Mouse (Mus musculus) hindbrain, embryonic 13.5 days (tissue): ENCODE results near the gene Creld2. TPM values are rescaled to one million over a fixed set of nuclear protein-coding genes. Genes with fewer than 3 reads are reported as not detected.
"Not testable (repeated sequence)": the region's sequence is repeated elsewhere in the genome, so short reads cannot be mapped to it uniquely, and the experiment has no call there.

ENCODE experiments used
- ATAC-seq: fragments of 200-750 bp; cut with Nextera tagmentation; 2 replicates; pipeline ENCODE4 v1.8.0; 2017; ENCODE audit warnings: moderate TSS enrichment; ENCODE audit not compliant: low FRiP score
- H3K27ac ChIP-seq: fragments of 300-500 bp; sonication (generic); 2 replicates; pipeline ENCODE4 v1.5.1; 2015; ENCODE audit warnings: inconsistent platforms, mild to moderate bottlenecking, moderate library complexity
- H3K27me3 ChIP-seq: fragments of 300-500 bp; sonication (generic); 2 replicates; pipeline ENCODE4 v1.6.1; 2015; ENCODE audit warnings: mild to moderate bottlenecking, inconsistent platforms
- H3K36me3 ChIP-seq: fragments of 300-500 bp; sonication (generic); 2 replicates; pipeline ENCODE4 v1.6.1; 2015; ENCODE audit warnings: mild to moderate bottlenecking, inconsistent platforms
- H3K4me1 ChIP-seq: fragments of 300-500 bp; sonication (generic); replicated peaks from 2 replicates; pipeline ENCODE4 v1.6.1; 2015; ENCODE audit warnings: inconsistent platforms
- H3K4me2 ChIP-seq: fragments of 300-500 bp; sonication (generic); 2 replicates; pipeline ENCODE4 v1.6.1; 2015; ENCODE audit warnings: inconsistent platforms, mild to moderate bottlenecking, moderate library complexity
- H3K4me3 ChIP-seq: fragments of 300-500 bp; sonication (generic); 2 replicates; pipeline ENCODE4 v1.5.1; 2015; ENCODE audit warnings: mild to moderate bottlenecking, inconsistent platforms
- H3K9ac ChIP-seq: fragments of 300-500 bp; sonication (generic); 2 replicates; pipeline ENCODE4 v1.6.1; 2015; ENCODE audit warnings: mild to moderate bottlenecking, inconsistent platforms
- H3K9me3 ChIP-seq: fragments of 300-500 bp; sonication (generic); 2 replicates; pipeline ENCODE4 v1.6.1; 2016; ENCODE audit warnings: inconsistent platforms
- WGBS: fragments of 180-500 bp; shearing (Covaris S2); methylation state at CpG from one replicate; pipeline ENCODE4 v1.1.7; 2015; 5-methylcytosine and 5-hydroxymethylcytosine counted together
- polyA plus RNA-seq: library from polyadenylated mRNA; unstranded; fragments of >200 nt; fragmentation: Nextera tagmentation; extraction: Ambion mirVana; gene quantifications from 2 replicates; pipeline ENCODE4 v1.2.1, GENCODE M21; 2015

Creld2 gene
- 57.1 and 60.0 TPM in 2 replicates for polyA plus RNA-seq

GRCm38 (mm10) chr15:88819026-88819905 lies at the start of gene Creld2, which contains the start of gene Alg12:
Gene Creld2, plus strand, starts transcription at chr15:88819646.
Gene Alg12, minus strand, starts transcription at chr15:88819318.
- under 1% methylated on average over 87 of the region's 88 CpGs for whole genome bisulfite sequencing
- Histone ChIP-seq H3K4me2 (peak within 1 kb of the TSS; percentile 83), H3K9me3 (no peaks in the 10 kb centered on the region), H3K27me3 (no peaks in the 10 kb centered on the region), H3K27ac (peak within 1 kb of the TSS; percentile 89), H3K4me1 (peaks cover 27% of the 10 kb centered on the region), H3K4me3 (peak within 1 kb of the TSS; percentile 86), H3K9ac (peak within 1 kb of the TSS; percentile 88), H3K36me3 (peaks cover 45% of the 10 kb centered on the region)
- peak; percentile 98 for ATAC-seq

- ATAC-seq, H3K4me1 ChIP-seq, H3K27ac ChIP-seq, H3K9me3 ChIP-seq, H3K4me3 ChIP-seq, H3K4me2 ChIP-seq, H3K27me3 ChIP-seq, H3K9ac ChIP-seq: not testable (repeated sequence)
- WGBS = 85% methylated on average over 5 of the region's 5 CpGs
- peaks cover 54% of the 10 kb centered on the region for H3K36me3 ChIP-seq
These were observed 44.8 kb upstream of the Creld2 start for GRCm38 (mm10) chr15:88774630-88775029.

GRCm38 (mm10) chr15:88792140-88792850 lies 27.2 kb upstream of the Creld2 start:
- WGBS = 82% methylated on average over 4 of the region's 4 CpGs
- Histone ChIP-seq H3K36me3 (peaks cover 7% of the 10 kb centered on the region), H3K4me3 (no peak overlapping the region), H3K27me3 (no peaks in the 10 kb centered on the region), H3K9me3 (no peaks in the 10 kb centered on the region), H3K4me1 (no peaks in the 10 kb centered on the region), H3K4me2 (no peak overlapping the region), H3K27ac (no peak overlapping the region), H3K9ac (no peak overlapping the region)
- ATAC-seq = no peak

- H3K9ac ChIP-seq, H3K27ac ChIP-seq, ATAC-seq, H3K9me3 ChIP-seq, H3K4me2 ChIP-seq, H3K36me3 ChIP-seq, H3K4me1 ChIP-seq, H3K27me3 ChIP-seq, H3K4me3 ChIP-seq: not testable (repeated sequence)
- 89% methylated on average over 5 of the region's 5 CpGs for WGBS
These were observed 24.7 kb upstream of the Creld2 start for GRCm38 (mm10) chr15:88794729-88795128.

- H3K27me3 ChIP-seq = no peaks in the 10 kb centered on the region
- H3K27ac ChIP-seq = no peak overlapping the region
- no peaks in the 10 kb centered on the region for H3K9me3 ChIP-seq
- WGBS = 90% methylated on average over 11 of the region's 11 CpGs
- no peak for ATAC-seq
- H3K36me3 ChIP-seq = peaks cover 17% of the 10 kb centered on the region
- no peak overlapping the region for H3K9ac ChIP-seq
- H3K4me2 ChIP-seq = no peak overlapping the region
- no peak overlapping the region for H3K4me3 ChIP-seq
- no peaks in the 10 kb centered on the region for H3K4me1 ChIP-seq
These were observed 19.5 kb upstream of the Creld2 start for GRCm38 (mm10) chr15:88799950-88800371.

GRCm38 (mm10) chr15:88800921-88801354 lies 18.5 kb upstream of the Creld2 start:
- Histone ChIP-seq H3K9ac (no peak overlapping the region), H3K9me3 (no peaks in the 10 kb centered on the region), H3K4me1 (no peaks in the 10 kb centered on the region), H3K27ac (no peak overlapping the region), H3K4me2 (no peak overlapping the region), H3K36me3 (peaks cover 27% of the 10 kb centered on the region), H3K27me3 (no peaks in the 10 kb centered on the region), H3K4me3 (no peak overlapping the region)
- ATAC-seq = no peak
- 78% methylated on average over 6 of the region's 6 CpGs for WGBS

GRCm38 (mm10) chr15:88801903-88802302 lies 17.5 kb upstream of the Creld2 start:
- Histone ChIP-seq H3K4me3 (no peak overlapping the region), H3K9ac (no peak overlapping the region), H3K9me3 (no peaks in the 10 kb centered on the region), H3K27ac (no peak overlapping the region), H3K4me1 (no peaks in the 10 kb centered on the region), H3K4me2 (no peak overlapping the region), H3K27me3 (no peaks in the 10 kb centered on the region), H3K36me3 (peaks cover 34% of the 10 kb centered on the region)
- no peak for ATAC-seq
- 95% methylated on average over 3 of the region's 3 CpGs for WGBS

GRCm38 (mm10) chr15:88802348-88802747 lies 17.1 kb upstream of the Creld2 start:
- no peaks in the 10 kb centered on the region for H3K27me3 ChIP-seq
- H3K9me3 ChIP-seq = no peaks in the 10 kb centered on the region
- no peak overlapping the region for H3K27ac ChIP-seq
- H3K9ac ChIP-seq = no peak overlapping the region
- no peaks in the 10 kb centered on the region for H3K4me1 ChIP-seq
- peaks cover 34% of the 10 kb centered on the region for H3K36me3 ChIP-seq
- H3K4me3 ChIP-seq = no peak overlapping the region
- H3K4me2 ChIP-seq = no peak overlapping the region
- no peak for ATAC-seq
- 90% methylated on average over 6 of the region's 6 CpGs for WGBS

- no peaks in the 10 kb centered on the region for H3K4me1 ChIP-seq
- H3K27ac ChIP-seq = no peak overlapping the region
- H3K9ac ChIP-seq = no peak overlapping the region
- no peak overlapping the region for H3K4me2 ChIP-seq
- ATAC-seq = no peak
- H3K9me3 ChIP-seq = no peaks in the 10 kb centered on the region
- WGBS = 90% methylated on average over 8 of the region's 8 CpGs
- peaks cover 78% of the 10 kb centered on the region for H3K36me3 ChIP-seq
- no peak overlapping the region for H3K4me3 ChIP-seq
- no peaks in the 10 kb centered on the region for H3K27me3 ChIP-seq
These were observed 11.3 kb upstream of the Creld2 start for GRCm38 (mm10) chr15:88808121-88808520.

GRCm38 (mm10) chr15:88810369-88810768 lies 9.1 kb upstream of the Creld2 start:
- Histone ChIP-seq H3K27ac (no peak overlapping the region), H3K9me3 (no peaks in the 10 kb centered on the region), H3K9ac (peak overlapping the region; percentile 24; the same call in 1 of the 2 replicates), H3K4me3 (no peak overlapping the region), H3K36me3 (peaks cover 78% of the 10 kb centered on the region), H3K27me3 (no peaks in the 10 kb centered on the region), H3K4me2 (no peak overlapping the region), H3K4me1 (no peaks in the 10 kb centered on the region)
- 92% methylated on average over 2 of the region's 2 CpGs for WGBS
- no peak for ATAC-seq

- no peaks in the 10 kb centered on the region for H3K9me3 ChIP-seq
- 95% methylated on average over 3 of the region's 3 CpGs for WGBS
- no peaks in the 10 kb centered on the region for H3K27me3 ChIP-seq
- no peak overlapping the region for H3K27ac ChIP-seq
- H3K4me1 ChIP-seq = peaks cover 7% of the 10 kb centered on the region
- no peak for ATAC-seq
- no peak overlapping the region for H3K9ac ChIP-seq
- no peak overlapping the region for H3K4me3 ChIP-seq
- no peak overlapping the region for H3K4me2 ChIP-seq
- peaks cover 70% of the 10 kb centered on the region for H3K36me3 ChIP-seq
These were observed 6.2 kb upstream of the Creld2 start for GRCm38 (mm10) chr15:88813262-88813661.

- WGBS = 94% methylated on average over 2 of the region's 2 CpGs
These were observed 5.6 kb upstream of the Creld2 start for GRCm38 (mm10) chr15:88813873-88814272.

More at GRCm38 (mm10) chr15:88813873-88814272, 5.6 kb upstream of the Creld2 start:
- not testable (repeated sequence) for H3K27me3 ChIP-seq, H3K27ac ChIP-seq, H3K9ac ChIP-seq, H3K9me3 ChIP-seq, ATAC-seq, H3K4me2 ChIP-seq, H3K4me3 ChIP-seq
- Histone ChIP-seq H3K4me1 (peaks cover 11% of the 10 kb centered on the region), H3K36me3 (peaks cover 64% of the 10 kb centered on the region)
